Mouse (Mus musculus): ENCODE measurements around the gene Zfp184.

Zfp184 gene

Small RNA genes lying within 50 kb of the gene (microRNA-seq; reads per million reads assigned to microRNA genes)
- gene Gm44456 (1.9 to 2.0 reads per million in 2 experiments), gene Mir1983 (1.4 to 16.5 reads per million in 2 experiments)
